Mouse (Mus musculus) erythroblast, embryonic 14.5 days (primary cell): ENCODE results near the gene Fosl2. TPM values are rescaled to one million over a fixed set of nuclear protein-coding genes. Genes with fewer than 3 reads are reported as not detected.
"Not testable (repeated sequence)": the region's sequence is repeated elsewhere in the genome, so short reads cannot be mapped to it uniquely, and the experiment has no call there.

ENCODE experiments used
- H3K27me3 ChIP-seq: 2 replicates; pipeline ENCODE4 v1.6.1; 2012; ENCODE audit warnings: inconsistent platforms; ENCODE audit not compliant: control insufficient read depth
- H3K36me3 ChIP-seq: 2 replicates; pipeline ENCODE4 v1.6.1; 2012; ENCODE audit warnings: mild to moderate bottlenecking, inconsistent platforms; ENCODE audit not compliant: control insufficient read depth
- H3K4me1 ChIP-seq: 2 replicates; pipeline ENCODE4 v1.6.1; 2012; ENCODE audit warnings: inconsistent platforms; ENCODE audit not compliant: control insufficient read depth
- H3K4me3 ChIP-seq: replicated peaks from 2 replicates; pipeline ENCODE3; 2012; ENCODE audit warnings: moderate library complexity, mild to moderate bottlenecking, inconsistent platforms
- H3K9me3 ChIP-seq: 2 replicates; pipeline ENCODE4 v1.6.1; 2012; ENCODE audit warnings: low read length, inconsistent platforms, mixed read lengths; ENCODE audit not compliant: control insufficient read depth
- GATA1 ChIP-seq: IDR thresholded peaks from 2 replicates; pipeline ENCODE4 v1.6.1; 2012; ENCODE audit warnings: low read length, inconsistent platforms, mixed read lengths
- TAL1 ChIP-seq: IDR thresholded peaks from 3 replicates; pipeline ENCODE4 v1.6.1; 2012; ENCODE audit warnings: low read length, inconsistent platforms, mixed read lengths
- polyA plus RNA-seq: library from polyadenylated mRNA; stranded (reverse); fragments of >175 nt; gene quantifications from 2 replicates; pipeline ENCODE4 v1.2.3, GENCODE M21; 2012

The Fosl2 gene
- polyA plus RNA-seq, 1 experiment: 0.04 TPM

DNA sequence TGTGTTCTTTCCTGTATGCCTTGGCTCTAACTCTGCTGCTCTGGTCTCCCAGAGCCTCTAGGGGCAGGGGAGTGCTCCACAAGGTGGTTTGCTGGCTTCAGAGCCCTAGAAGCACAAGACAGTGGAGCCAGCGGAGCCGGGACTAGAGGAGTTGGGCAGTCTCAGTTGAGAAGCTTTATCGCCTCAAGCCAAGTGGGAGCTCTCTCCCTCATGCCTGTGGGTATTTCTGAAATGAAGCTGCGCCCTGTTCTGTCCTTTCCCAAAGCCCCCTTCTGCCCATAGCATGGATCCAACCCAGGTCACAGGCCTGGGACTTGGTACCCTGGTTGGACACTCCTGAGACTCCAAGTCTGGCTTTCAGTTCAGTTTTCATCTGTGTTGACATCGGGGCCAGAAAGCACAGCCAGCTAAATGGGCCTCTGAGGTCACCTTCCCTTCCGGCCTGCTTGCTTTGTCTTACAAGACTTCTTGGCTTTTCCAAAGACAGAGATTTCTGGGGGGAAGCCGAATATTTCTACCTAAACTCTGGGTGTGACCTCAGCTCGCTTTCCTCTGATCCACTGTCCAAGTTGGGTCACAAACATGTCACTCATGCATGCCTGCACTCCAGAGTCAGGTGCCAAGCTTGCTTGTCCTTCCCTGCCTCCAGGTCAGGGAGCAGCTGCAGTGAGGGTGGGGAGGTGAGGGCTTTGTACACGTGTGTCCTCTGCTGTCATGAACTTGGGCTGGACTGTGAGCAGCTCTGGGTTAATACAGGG is 19.5 kb downstream of the Fosl2 start:
- H3K4me1 ChIP-seq: no peaks in the 10 kb centered on the region
- TF ChIP-seq GATA1 (no peak), TAL1 (no peak)
- H3K9me3 ChIP-seq: no peaks in the 10 kb centered on the region
- H3K36me3 ChIP-seq: no peaks in the 10 kb centered on the region
- H3K27me3 ChIP-seq: no peaks in the 10 kb centered on the region
- H3K4me3 ChIP-seq: no peak overlapping the region

GRCm38 (mm10) chr5:32155927-32156326 is 20.3 kb downstream of the Fosl2 start:
- no peaks in the 10 kb centered on the region for H3K4me1 ChIP-seq
- H3K4me3 ChIP-seq: no peak overlapping the region
- H3K36me3 ChIP-seq: no peaks in the 10 kb centered on the region
- H3K9me3 ChIP-seq: no peaks in the 10 kb centered on the region
- H3K27me3 ChIP-seq: no peaks in the 10 kb centered on the region
- no peak for TF ChIP-seq TAL1
- no peak for TF ChIP-seq GATA1

- Histone ChIP-seq H3K9me3 (no peaks in the 10 kb centered on the region), H3K4me3 (no peak overlapping the region), H3K4me1 (no peaks in the 10 kb centered on the region; the same call in 1 of the 2 replicates), H3K36me3 (no peaks in the 10 kb centered on the region), H3K27me3 (no peaks in the 10 kb centered on the region)
- no peak for TF ChIP-seq TAL1
- TF ChIP-seq GATA1: no peak
These were observed 28.0 kb downstream of the Fosl2 start for GRCm38 (mm10) chr5:32163478-32164043.

DNA sequence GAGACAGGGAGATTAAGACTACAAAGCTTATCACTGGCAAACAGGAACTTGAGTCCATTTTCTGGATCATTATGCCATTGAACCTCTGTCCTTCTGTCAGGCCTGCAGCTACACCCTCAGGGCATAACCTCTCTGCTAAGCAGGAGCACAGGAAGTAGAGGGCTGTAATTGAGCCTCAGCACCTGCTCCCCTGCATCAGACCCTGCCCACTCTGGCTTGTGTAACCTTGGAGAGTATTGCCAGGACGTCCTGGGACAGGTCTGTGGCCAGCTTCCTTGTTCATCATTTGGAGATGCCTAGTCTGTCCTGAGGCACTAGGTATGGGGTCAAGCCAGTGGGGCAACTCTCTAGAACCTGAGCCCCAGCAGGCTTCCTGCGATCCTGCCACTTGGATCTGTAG is 36.6 kb downstream of the Fosl2 start:
- H3K4me1 ChIP-seq: no peaks in the 10 kb centered on the region
- no peak for TF ChIP-seq GATA1
- no peak for TF ChIP-seq TAL1
- H3K9me3 ChIP-seq: no peaks in the 10 kb centered on the region
- no peaks in the 10 kb centered on the region for H3K27me3 ChIP-seq
- no peaks in the 10 kb centered on the region for H3K36me3 ChIP-seq
- H3K4me3 ChIP-seq: no peak overlapping the region

GRCm38 (mm10) chr5:32176800-32177199 is 41.2 kb downstream of the Fosl2 start:
- no peaks in the 10 kb centered on the region for H3K9me3 ChIP-seq
- no peaks in the 10 kb centered on the region for H3K27me3 ChIP-seq
- no peak overlapping the region for H3K4me3 ChIP-seq
- H3K36me3 ChIP-seq: no peaks in the 10 kb centered on the region
- H3K4me1 ChIP-seq: no peaks in the 10 kb centered on the region
- no peak for TF ChIP-seq TAL1
- no peak for TF ChIP-seq GATA1

GRCm38 (mm10) chr5:32177737-32178136 is 42.1 kb downstream of the Fosl2 start:
- TF ChIP-seq TAL1 (no peak), GATA1 (no peak)
- Histone ChIP-seq H3K27me3 (no peaks in the 10 kb centered on the region), H3K9me3 (no peaks in the 10 kb centered on the region), H3K36me3 (no peaks in the 10 kb centered on the region), H3K4me1 (no peaks in the 10 kb centered on the region), H3K4me3 (no peak overlapping the region)

DNA sequence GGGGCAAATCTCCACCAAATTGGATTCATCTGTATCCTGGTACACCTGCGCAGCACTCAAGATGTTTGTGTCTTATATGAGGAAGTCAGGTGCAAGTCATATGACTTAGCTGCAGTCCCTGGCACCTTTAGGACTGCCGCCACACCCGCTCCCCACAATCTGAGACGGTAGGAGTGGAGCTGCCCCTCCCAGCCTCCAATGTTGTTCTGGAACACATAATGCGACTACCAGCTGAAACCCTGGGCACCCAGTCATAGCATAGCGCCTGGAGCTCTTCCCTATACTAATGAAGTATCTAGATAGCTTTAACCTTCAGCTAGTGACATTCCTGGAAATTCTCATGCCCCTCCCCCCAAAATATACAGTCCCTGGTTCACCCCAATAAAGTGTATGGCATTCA is 43.1 kb downstream of the Fosl2 start:
- H3K4me3 ChIP-seq, H3K9me3 ChIP-seq, H3K36me3 ChIP-seq, H3K4me1 ChIP-seq, H3K27me3 ChIP-seq: not testable (repeated sequence)

DNA sequence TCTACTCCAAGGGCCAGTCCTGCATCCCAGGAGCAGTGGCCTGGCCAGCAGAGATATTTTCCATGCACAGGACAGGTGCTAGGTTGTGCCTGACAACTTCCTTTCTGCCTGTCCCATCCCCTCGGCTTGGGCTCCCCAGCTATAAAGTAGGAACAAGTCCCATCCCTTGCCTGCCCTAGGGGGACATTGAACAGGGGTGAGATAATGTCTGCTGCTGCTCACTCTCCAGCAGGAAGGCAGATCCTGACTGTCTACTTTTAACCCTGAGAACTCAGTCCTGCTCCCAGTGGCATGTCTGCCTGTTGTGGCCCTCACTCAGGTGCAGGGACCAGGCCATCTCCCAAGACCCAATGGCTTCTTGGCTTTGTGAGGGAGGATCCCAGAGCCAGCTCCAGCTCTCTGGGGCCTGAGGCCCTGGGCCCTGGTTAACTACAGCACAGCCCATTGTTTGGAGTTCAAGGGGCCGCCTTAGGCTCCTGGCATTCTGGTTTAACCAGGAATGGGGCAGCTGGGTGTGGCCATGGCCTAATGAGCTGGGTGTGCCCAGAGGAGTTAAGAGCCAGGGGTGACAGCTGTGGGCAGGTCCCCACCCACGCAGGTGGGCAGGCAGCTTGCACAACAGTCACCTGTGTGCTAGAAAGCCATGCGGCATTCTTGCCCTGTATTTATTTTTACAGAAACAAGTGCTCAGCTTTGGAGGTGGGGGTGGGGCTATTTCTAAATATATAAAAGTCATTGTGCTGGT is 47.5 kb downstream of the Fosl2 start:
- Histone ChIP-seq H3K4me3 (no peak overlapping the region), H3K4me1 (no peaks in the 10 kb centered on the region), H3K36me3 (no peaks in the 10 kb centered on the region), H3K9me3 (no peaks in the 10 kb centered on the region), H3K27me3 (no peaks in the 10 kb centered on the region)
- TF ChIP-seq TAL1 (no peak), GATA1 (no peak)

- Histone ChIP-seq H3K36me3 (no peaks in the 10 kb centered on the region), H3K4me3 (no peak overlapping the region), H3K4me1 (no peaks in the 10 kb centered on the region), H3K9me3 (no peaks in the 10 kb centered on the region), H3K27me3 (no peaks in the 10 kb centered on the region)
- TF ChIP-seq TAL1 (no peak), GATA1 (no peak)
These were observed 52.1 kb downstream of the Fosl2 start for GRCm38 (mm10) chr5:32187717-32188116.
